Mouse (Mus musculus): Measurements from ENCODE around the gene Srrd.

DNA sequence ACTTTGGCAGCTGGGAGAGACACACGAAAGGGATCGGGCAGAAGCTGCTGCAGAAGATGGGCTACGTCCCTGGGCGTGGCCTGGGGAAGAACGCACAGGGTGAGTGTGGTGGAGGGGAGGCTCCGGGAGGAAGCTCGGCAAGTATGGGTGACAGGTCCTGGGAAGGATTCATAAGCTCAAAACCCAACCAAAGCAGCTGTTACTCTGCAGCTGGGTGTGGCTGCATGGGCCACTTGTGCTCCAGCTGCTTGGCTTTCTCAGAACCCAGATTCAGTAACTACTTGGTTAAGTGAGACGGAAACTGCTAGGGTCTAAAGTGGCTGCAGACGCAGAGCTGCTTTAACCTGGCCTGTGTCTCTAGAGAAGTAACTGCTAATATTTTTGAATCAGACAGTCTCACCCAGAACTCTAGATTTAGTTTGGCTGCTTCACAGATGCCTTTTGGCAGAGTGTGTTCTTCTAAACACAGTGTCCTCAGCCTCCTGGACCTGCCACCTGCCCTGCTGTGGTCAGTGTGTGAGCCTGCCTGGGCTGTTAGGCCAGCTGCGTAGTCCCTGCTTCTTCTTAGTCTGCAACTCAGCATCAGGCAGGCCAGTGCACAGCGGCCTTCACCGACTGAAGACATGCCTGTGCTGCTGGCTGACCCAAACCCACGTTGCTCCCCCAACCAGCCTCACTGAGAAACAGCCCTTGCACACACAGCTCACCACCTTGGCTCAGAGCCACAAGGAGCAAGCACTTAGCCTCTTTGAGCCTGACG is 12.9 kb downstream of the Srrd start:
- TF ChIP-seq CTCF (IDR thresholded peaks at IDR 0.05; ENCODE audit: control insufficient read depth, insufficient read depth, low read length) (no peak), POLR2A (IDR thresholded peaks at IDR 0.05; ENCODE audit: borderline replicate concordance, control insufficient read depth, low read depth, low read length) (no peak)
